Mouse (Mus musculus): ENCODE measurements around the gene Il13. TPM values are rescaled to one million over a fixed set of nuclear protein-coding genes. Genes with fewer than 3 reads are reported as not detected.

Il13 gene
- polyA plus RNA-seq, 1 experiment from 2014 or later, result not detected

DNA sequence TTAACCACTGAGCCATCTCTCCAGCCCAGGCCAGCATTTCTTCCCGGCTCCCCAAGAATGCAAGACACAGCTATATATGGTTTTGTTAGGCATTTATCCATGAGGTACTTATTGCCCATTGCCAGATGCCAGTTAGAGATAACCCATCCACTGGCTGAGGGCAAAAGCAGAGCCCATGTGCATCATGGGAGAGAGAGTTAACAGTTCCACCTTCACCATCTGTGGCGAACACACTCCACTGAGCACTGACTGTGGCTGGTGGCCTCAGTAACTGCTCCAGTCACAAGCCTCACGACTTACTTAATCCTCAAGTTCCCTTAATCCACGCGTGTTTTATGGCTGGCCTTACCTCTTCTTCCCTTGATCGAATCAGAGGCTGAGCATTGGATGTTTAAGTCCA lies 25.3 kb downstream of the Il13 start:
- H3K9me3 ChIP-seq (ENCODE audit: control insufficient read depth, low read length), result no peaks in the 10 kb centered on the region
- no peak overlapping the region for H3K4me3 ChIP-seq (ENCODE audit: low read length)
- no peak overlapping the region for H3K4me2 ChIP-seq (ENCODE audit: low read length)
- H3K27ac ChIP-seq (ENCODE audit: low read depth, low read length), result no peak overlapping the region
- no peak overlapping the region for H3K9ac ChIP-seq (ENCODE audit: low read depth, low read length)
- ATAC-seq, result no peak
- no peaks in the 10 kb centered on the region for H3K36me3 ChIP-seq (ENCODE audit: control insufficient read depth, insufficient read depth, low read length)
- no peaks in the 10 kb centered on the region for H3K4me1 ChIP-seq (ENCODE audit: control insufficient read depth, insufficient read depth, low read depth, low read length)
- WGBS, result 84% methylated on average over 6 of the region's 6 CpGs
- no peaks in the 10 kb centered on the region for H3K27me3 ChIP-seq (replicated peaks; ENCODE audit: control insufficient read depth, insufficient read depth, low read length)

DNA sequence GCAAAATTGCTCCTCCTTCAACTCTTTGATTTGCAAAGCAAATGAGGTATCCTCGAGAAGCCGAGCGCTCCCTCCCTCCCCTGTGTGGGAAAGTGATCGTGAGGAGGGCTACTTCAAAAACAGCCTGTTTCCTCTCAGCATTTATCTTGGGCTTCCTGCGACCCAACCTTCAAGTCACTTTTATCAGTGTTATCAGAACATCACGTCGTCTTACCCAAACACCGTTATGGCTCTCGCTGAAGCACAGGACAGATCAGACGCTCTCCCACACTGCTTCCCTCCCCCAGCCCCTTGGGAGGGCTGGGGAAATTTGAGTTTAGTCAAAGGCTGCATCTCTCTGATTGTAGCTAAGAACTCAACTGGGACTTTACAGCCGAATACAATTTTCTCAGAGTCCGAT lies 28.9 kb downstream of the Il13 start:
- Histone ChIP-seq H3K4me1 (ENCODE audit: control insufficient read depth, insufficient read depth, low read depth, low read length) (no peaks in the 10 kb centered on the region), H3K36me3 (ENCODE audit: control insufficient read depth, insufficient read depth, low read length) (peaks cover 10% of the 10 kb centered on the region), H3K4me3 (ENCODE audit: low read length) (no peak overlapping the region), H3K9ac (ENCODE audit: low read depth, low read length) (no peak overlapping the region; the same call in 1 of the 2 replicates), H3K27me3 (replicated peaks; ENCODE audit: control insufficient read depth, insufficient read depth, low read length) (no peaks in the 10 kb centered on the region), H3K9me3 (ENCODE audit: control insufficient read depth, low read length) (no peaks in the 10 kb centered on the region), H3K4me2 (ENCODE audit: low read length) (no peak overlapping the region), H3K27ac (ENCODE audit: low read depth, low read length) (no peak overlapping the region)
- WGBS, result 9% methylated on average over 12 of the region's 12 CpGs
- no peak for ATAC-seq

DNA sequence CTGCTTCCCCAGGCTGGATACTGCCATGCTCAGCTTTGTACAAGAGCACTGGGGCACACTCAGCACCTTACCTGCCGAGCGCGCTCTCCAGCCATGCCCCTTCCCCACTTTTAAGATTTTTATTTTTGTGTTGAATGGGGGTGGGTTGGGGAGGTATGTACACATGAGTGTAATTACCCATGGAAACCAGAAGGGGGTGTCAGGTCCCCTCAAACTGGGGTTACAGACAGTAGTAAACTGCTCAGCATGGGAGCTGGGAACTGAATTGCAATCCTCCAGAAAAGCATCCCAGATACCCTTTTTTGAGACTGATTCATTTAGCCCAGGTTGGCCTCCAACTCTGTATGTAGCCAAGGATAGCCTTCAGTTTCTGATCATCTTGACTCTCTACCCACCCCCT lies 29.5 kb downstream of the Il13 start:
- no peaks in the 10 kb centered on the region for H3K4me1 ChIP-seq (ENCODE audit: control insufficient read depth, insufficient read depth, low read depth, low read length)
- no peak overlapping the region for H3K27ac ChIP-seq (ENCODE audit: low read depth, low read length)
- H3K27me3 ChIP-seq (replicated peaks; ENCODE audit: control insufficient read depth, insufficient read depth, low read length), result no peaks in the 10 kb centered on the region
- 88% methylated on average over 3 of the region's 3 CpGs for WGBS
- ATAC-seq, result no peak
- no peak overlapping the region for H3K4me3 ChIP-seq (ENCODE audit: low read length)
- peaks cover 13% of the 10 kb centered on the region for H3K36me3 ChIP-seq (ENCODE audit: control insufficient read depth, insufficient read depth, low read length)
- H3K9ac ChIP-seq (ENCODE audit: low read depth, low read length), result no peak overlapping the region
- H3K4me2 ChIP-seq (ENCODE audit: low read length), result no peak overlapping the region
- H3K9me3 ChIP-seq (ENCODE audit: control insufficient read depth, low read length), result no peaks in the 10 kb centered on the region

DNA sequence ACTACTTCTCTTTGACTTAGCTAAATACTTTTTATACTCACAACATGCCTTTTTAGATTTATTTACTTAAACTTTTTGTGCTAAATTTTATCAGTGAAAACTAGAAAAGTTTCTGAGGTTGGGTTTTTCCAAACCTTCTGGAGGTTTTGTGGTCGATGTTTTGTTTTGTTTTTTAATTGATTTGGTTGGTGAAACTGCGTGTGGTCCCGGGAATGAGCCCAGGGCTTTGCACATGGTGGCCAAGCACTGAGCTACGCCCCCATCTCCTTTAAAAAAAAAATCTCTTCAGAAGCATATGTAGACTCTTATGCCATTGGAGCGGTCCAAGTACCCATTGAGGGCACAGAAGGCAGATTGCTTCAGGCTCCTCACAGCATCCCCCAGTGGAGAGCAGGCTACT lies 43.4 kb downstream of the Il13 start:
- Histone ChIP-seq H3K9ac (ENCODE audit: low read depth, low read length) (no peak overlapping the region), H3K4me1 (ENCODE audit: control insufficient read depth, insufficient read depth, low read depth, low read length) (no peaks in the 10 kb centered on the region), H3K27ac (ENCODE audit: low read depth, low read length) (no peak overlapping the region), H3K4me2 (ENCODE audit: low read length) (no peak overlapping the region), H3K9me3 (ENCODE audit: control insufficient read depth, low read length) (no peaks in the 10 kb centered on the region), H3K4me3 (ENCODE audit: low read length) (no peak overlapping the region), H3K27me3 (replicated peaks; ENCODE audit: control insufficient read depth, insufficient read depth, low read length) (no peaks in the 10 kb centered on the region), H3K36me3 (ENCODE audit: control insufficient read depth, insufficient read depth, low read length) (peaks cover 53% of the 10 kb centered on the region)
- ATAC-seq, result no peak
- 91% methylated on average over 5 of the region's 5 CpGs for WGBS

DNA sequence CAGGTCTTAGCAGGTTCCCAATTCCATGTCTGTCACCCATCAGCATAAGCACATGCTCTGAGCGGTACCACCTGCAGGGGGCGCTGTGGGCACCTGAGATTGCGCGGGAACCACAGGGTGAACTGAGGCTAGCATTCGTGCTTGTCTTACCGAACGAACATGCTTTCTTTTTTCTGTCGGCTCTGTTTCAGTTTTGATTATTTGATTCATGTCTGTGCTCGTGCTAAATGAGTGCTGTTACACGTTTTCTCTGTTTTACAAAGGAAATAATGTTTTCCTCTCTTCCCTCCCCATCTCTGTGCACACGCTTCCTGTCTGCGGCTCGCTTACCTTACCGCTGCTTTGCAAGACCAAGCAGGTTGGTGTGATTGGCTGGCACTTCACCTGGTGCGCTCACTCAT lies 44.1 kb downstream of the Il13 start:
- H3K9me3 ChIP-seq (ENCODE audit: control insufficient read depth, low read length), result no peaks in the 10 kb centered on the region
- 41% methylated on average over 15 of the region's 15 CpGs for WGBS
- H3K4me2 ChIP-seq (ENCODE audit: low read length), result no peak overlapping the region
- no peak overlapping the region for H3K9ac ChIP-seq (ENCODE audit: low read depth, low read length)
- peaks cover 53% of the 10 kb centered on the region for H3K36me3 ChIP-seq (ENCODE audit: control insufficient read depth, insufficient read depth, low read length)
- H3K27me3 ChIP-seq (replicated peaks; ENCODE audit: control insufficient read depth, insufficient read depth, low read length), result no peaks in the 10 kb centered on the region
- H3K4me3 ChIP-seq (ENCODE audit: low read length), result no peak overlapping the region
- no peaks in the 10 kb centered on the region for H3K4me1 ChIP-seq (ENCODE audit: control insufficient read depth, insufficient read depth, low read depth, low read length)
- no peak for ATAC-seq
- H3K27ac ChIP-seq (ENCODE audit: low read depth, low read length), result no peak overlapping the region

DNA sequence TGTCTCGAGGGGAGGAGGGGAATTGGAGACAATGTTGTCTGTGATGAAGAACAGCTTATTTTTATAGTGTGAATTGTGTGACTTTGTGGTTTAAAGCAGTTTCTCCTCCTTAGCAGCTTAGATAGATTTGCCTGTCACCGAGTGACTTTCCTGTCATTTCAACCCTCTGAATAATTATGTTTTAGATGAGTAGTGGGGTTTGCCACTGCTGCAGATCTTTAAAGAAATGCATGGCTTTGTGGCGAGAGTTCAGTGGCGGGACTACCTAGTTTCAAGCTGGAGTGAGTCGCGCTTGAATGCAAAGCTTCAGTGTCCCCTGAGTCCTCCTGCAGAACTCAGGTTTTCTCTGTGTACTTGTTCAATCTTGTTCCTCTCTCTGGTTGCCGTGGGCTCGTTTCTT lies 46.2 kb downstream of the Il13 start:
- Histone ChIP-seq H3K9ac (ENCODE audit: low read depth, low read length) (no peak overlapping the region), H3K27ac (ENCODE audit: low read depth, low read length) (no peak overlapping the region), H3K4me1 (ENCODE audit: control insufficient read depth, insufficient read depth, low read depth, low read length) (no peaks in the 10 kb centered on the region), H3K4me3 (ENCODE audit: low read length) (no peak overlapping the region), H3K36me3 (ENCODE audit: control insufficient read depth, insufficient read depth, low read length) (peaks cover 53% of the 10 kb centered on the region), H3K27me3 (replicated peaks; ENCODE audit: control insufficient read depth, insufficient read depth, low read length) (no peaks in the 10 kb centered on the region), H3K9me3 (ENCODE audit: control insufficient read depth, low read length) (no peaks in the 10 kb centered on the region), H3K4me2 (ENCODE audit: low read length) (no peak overlapping the region)
- no peak for ATAC-seq
- 76% methylated on average over 8 of the region's 8 CpGs for WGBS

DNA sequence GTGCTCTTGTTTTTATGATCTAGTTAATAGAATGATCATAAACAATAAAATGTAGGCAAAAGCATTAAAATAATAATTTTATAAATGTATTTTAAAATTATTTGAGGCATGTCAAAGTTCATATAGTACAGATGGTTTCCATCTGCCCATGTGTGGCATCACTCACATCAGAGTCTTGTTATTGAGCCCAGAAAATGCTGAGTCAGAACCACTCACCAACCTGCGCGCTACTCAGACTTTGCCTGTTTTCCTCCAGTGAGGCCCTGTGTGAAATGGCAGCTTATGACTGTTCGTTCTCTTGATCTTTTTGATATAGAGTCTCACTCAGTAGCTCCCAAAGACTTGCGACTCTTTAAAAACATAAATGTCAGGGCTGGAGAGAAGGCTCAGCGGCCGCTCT lies 49.0 kb downstream of the Il13 start:
- Histone ChIP-seq H3K4me2 (ENCODE audit: low read length) (no peak overlapping the region), H3K4me3 (ENCODE audit: low read length) (no peak overlapping the region), H3K9ac (ENCODE audit: low read depth, low read length) (no peak overlapping the region), H3K4me1 (ENCODE audit: control insufficient read depth, insufficient read depth, low read depth, low read length) (no peaks in the 10 kb centered on the region), H3K27ac (ENCODE audit: low read depth, low read length) (no peak overlapping the region), H3K9me3 (ENCODE audit: control insufficient read depth, low read length) (no peaks in the 10 kb centered on the region), H3K36me3 (ENCODE audit: control insufficient read depth, insufficient read depth, low read length) (peaks cover 41% of the 10 kb centered on the region), H3K27me3 (replicated peaks; ENCODE audit: control insufficient read depth, insufficient read depth, low read length) (no peaks in the 10 kb centered on the region)
- no peak for ATAC-seq
- 96% methylated on average over 6 of the region's 6 CpGs for WGBS

DNA sequence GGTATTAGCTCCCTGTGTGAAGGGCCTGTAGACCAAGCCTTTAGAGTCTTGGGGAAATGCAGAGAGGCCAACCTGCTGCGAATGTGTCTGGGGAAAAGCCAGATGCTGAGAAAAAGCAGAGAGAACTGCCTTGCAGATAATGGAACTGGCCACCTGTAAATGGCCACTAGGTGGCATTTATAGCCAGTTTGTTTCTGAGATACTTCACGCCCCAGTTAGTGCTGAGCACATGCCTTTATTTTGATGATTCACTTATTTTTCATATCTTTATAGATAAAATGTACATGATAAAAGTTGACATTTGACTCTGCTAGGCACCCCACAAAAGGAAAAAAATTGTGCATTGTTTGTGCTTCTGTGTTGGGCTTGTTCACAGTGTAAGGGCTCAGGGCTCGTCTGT lies 49.7 kb downstream of the Il13 start:
- Histone ChIP-seq H3K9me3 (ENCODE audit: control insufficient read depth, low read length) (no peaks in the 10 kb centered on the region), H3K27ac (ENCODE audit: low read depth, low read length) (no peak overlapping the region), H3K36me3 (ENCODE audit: control insufficient read depth, insufficient read depth, low read length) (peaks cover 42% of the 10 kb centered on the region), H3K4me1 (ENCODE audit: control insufficient read depth, insufficient read depth, low read depth, low read length) (no peaks in the 10 kb centered on the region), H3K9ac (ENCODE audit: low read depth, low read length) (no peak overlapping the region), H3K4me3 (ENCODE audit: low read length) (no peak overlapping the region), H3K27me3 (replicated peaks; ENCODE audit: control insufficient read depth, insufficient read depth, low read length) (no peaks in the 10 kb centered on the region), H3K4me2 (ENCODE audit: low read length) (no peak overlapping the region)
- 53% methylated on average over 3 of the region's 3 CpGs for WGBS
- ATAC-seq, result no peak

DNA sequence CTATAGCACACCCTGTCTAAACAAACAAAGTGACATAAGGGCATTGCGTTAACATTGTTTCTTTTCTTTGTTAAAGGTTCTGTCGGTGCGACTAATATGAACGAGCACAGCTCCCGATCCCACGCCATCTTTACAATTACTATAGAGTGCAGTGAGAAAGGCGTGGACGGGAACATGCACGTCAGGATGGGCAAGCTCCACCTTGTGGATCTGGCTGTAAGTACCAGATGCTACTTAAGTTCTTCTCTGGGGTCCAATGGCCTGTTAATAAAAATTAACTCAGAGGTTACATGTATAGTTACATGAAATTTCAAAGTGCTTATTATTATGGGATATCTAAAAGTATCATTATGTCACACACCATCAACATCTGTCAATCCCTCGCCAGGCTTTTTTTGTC lies 51.4 kb downstream of the Il13 start:
- no peak overlapping the region for H3K9ac ChIP-seq (ENCODE audit: low read depth, low read length)
- WGBS, result 64% methylated on average over 10 of the region's 10 CpGs
- no peak overlapping the region for H3K4me3 ChIP-seq (ENCODE audit: low read length)
- H3K27ac ChIP-seq (ENCODE audit: low read depth, low read length), result no peak overlapping the region
- H3K27me3 ChIP-seq (replicated peaks; ENCODE audit: control insufficient read depth, insufficient read depth, low read length), result no peaks in the 10 kb centered on the region
- ATAC-seq, result no peak
- peaks cover 36% of the 10 kb centered on the region for H3K36me3 ChIP-seq (ENCODE audit: control insufficient read depth, insufficient read depth, low read length)
- no peaks in the 10 kb centered on the region for H3K4me1 ChIP-seq (ENCODE audit: control insufficient read depth, insufficient read depth, low read depth, low read length)
- no peaks in the 10 kb centered on the region for H3K9me3 ChIP-seq (ENCODE audit: control insufficient read depth, low read length)
- H3K4me2 ChIP-seq (ENCODE audit: low read length), result no peak overlapping the region
